Mouse (Mus musculus) G1E (cell line): ENCODE results near the gene Ccr6. TPM values are rescaled to one million over a fixed set of nuclear protein-coding genes. Genes with fewer than 3 reads are reported as not detected.

Experiments used
- ATAC-seq: 2 replicates; pipeline ENCODE4 v1.8.0; 2016; ENCODE audit warnings: mild to moderate bottlenecking; ENCODE audit not compliant: insufficient number of reproducible peaks, poor library complexity, low FRiP score, severe bottlenecking; ENCODE audit errors: extremely low read depth
- DNase-seq: peaks from one replicate; pipeline ENCODE4 v3.0.0; 2012; ENCODE audit warnings: low spot score
- H3K27me3 ChIP-seq: 2 replicates; pipeline ENCODE4 v1.6.1; 2012; ENCODE audit warnings: mild to moderate bottlenecking, low read length, inconsistent platforms; ENCODE audit not compliant: insufficient read depth
- H3K36me3 ChIP-seq: replicated peaks from 2 replicates; pipeline ENCODE3; 2012; ENCODE audit warnings: mild to moderate bottlenecking, inconsistent platforms
- H3K4me1 ChIP-seq: 2 replicates; pipeline ENCODE4 v1.6.1; 2012; ENCODE audit warnings: low read depth, low read length, inconsistent platforms, mixed read lengths; ENCODE audit not compliant: insufficient read depth
- H3K4me3 ChIP-seq: 2 replicates; pipeline ENCODE4 v1.5.1; 2012; ENCODE audit warnings: low read depth, mild to moderate bottlenecking, inconsistent platforms, low read length, moderate library complexity, mixed read lengths
- H3K9me3 ChIP-seq: replicated peaks from 2 replicates; pipeline ENCODE4 v1.6.1; 2012; ENCODE audit warnings: inconsistent platforms
- CTCF ChIP-seq: IDR thresholded peaks from 2 replicates; pipeline ENCODE4 v1.5.1; 2012; ENCODE audit warnings: low read depth, low read length, inconsistent platforms, mixed read lengths
- GATA1 ChIP-seq: IDR thresholded peaks from 2 replicates; pipeline ENCODE4 v1.6.1; 2012; ENCODE audit warnings: borderline replicate concordance, low read length, inconsistent platforms, mixed read lengths
- GATA2 ChIP-seq: IDR thresholded peaks from 2 replicates; pipeline ENCODE4 v1.6.1; 2012; ENCODE audit warnings: low read depth, low read length, inconsistent platforms, borderline replicate concordance
- POLR2AphosphoS5 ChIP-seq: IDR thresholded peaks from 2 replicates; pipeline ENCODE4 v1.6.1; 2012; ENCODE audit warnings: low read depth, low read length, inconsistent platforms; ENCODE audit not compliant: insufficient replicate concordance
- TAL1 ChIP-seq: conservative IDR thresholded peaks from 2 replicates; pipeline ENCODE4 v1.6.1; 2012; ENCODE audit warnings: low read depth, low read length, inconsistent platforms, mixed read lengths
- polyA plus RNA-seq: library from polyadenylated mRNA; stranded (reverse); fragments of >175 nt; gene quantifications from 2 replicates; pipeline ENCODE4 v1.2.3, GENCODE M21; 2012
- total RNA-seq, 2 experiments: library from RNA; stranded (forward) in 1 of 2; stranded (reverse) in 1 of 2; fragments of 200-1000 nt in 1 of 2; fragments of >200 nt in 1 of 2; fragmentation: Nextera tagmentation in 1 of 2; gene quantifications; 2 replicates each; pipeline ENCODE4 v1.2.3; 2014 to 2017

Ccr6 gene
- total and polyA plus RNA-seq, 3 experiments, result not detected

- H3K27me3 ChIP-seq, result peaks cover 7% of the 10 kb centered on the region
- TF ChIP-seq GATA2 (no peak), TAL1 (no peak), CTCF (no peak), GATA1 (no peak), POLR2AphosphoS5 (no peak)
- ATAC-seq, result no peak
- no peak overlapping the region for H3K4me3 ChIP-seq
- no peaks in the 10 kb centered on the region for H3K4me1 ChIP-seq
- no peaks in the 10 kb centered on the region for H3K9me3 ChIP-seq
- no peaks in the 10 kb centered on the region for H3K36me3 ChIP-seq
- DNase-seq, result no peak
Observed at GRCm38 (mm10) chr17:8240517-8240916, 4.7 kb downstream of the Ccr6 start.

- TF ChIP-seq POLR2AphosphoS5, result no peak
- no peak for TF ChIP-seq GATA2
- TF ChIP-seq CTCF, result no peak
- no peaks in the 10 kb centered on the region for H3K4me1 ChIP-seq
- no peaks in the 10 kb centered on the region for H3K36me3 ChIP-seq
- no peak overlapping the region for H3K4me3 ChIP-seq
- H3K27me3 ChIP-seq, result peaks cover 5% of the 10 kb centered on the region
- no peaks in the 10 kb centered on the region for H3K9me3 ChIP-seq
- no peak for DNase-seq
- no peak for ATAC-seq
Observed at GRCm38 (mm10) chr17:8241645-8242044, 5.8 kb downstream of the Ccr6 start.

- no peak for DNase-seq
- Histone ChIP-seq H3K36me3 (no peaks in the 10 kb centered on the region), H3K9me3 (no peaks in the 10 kb centered on the region), H3K4me3 (no peak overlapping the region), H3K27me3 (peaks cover 5% of the 10 kb centered on the region), H3K4me1 (no peaks in the 10 kb centered on the region)
- no peak for ATAC-seq
- TF ChIP-seq CTCF (no peak), GATA1 (no peak), TAL1 (no peak), GATA2 (no peak), POLR2AphosphoS5 (no peak)
Observed at GRCm38 (mm10) chr17:8242186-8242585, 6.3 kb downstream of the Ccr6 start.

DNA sequence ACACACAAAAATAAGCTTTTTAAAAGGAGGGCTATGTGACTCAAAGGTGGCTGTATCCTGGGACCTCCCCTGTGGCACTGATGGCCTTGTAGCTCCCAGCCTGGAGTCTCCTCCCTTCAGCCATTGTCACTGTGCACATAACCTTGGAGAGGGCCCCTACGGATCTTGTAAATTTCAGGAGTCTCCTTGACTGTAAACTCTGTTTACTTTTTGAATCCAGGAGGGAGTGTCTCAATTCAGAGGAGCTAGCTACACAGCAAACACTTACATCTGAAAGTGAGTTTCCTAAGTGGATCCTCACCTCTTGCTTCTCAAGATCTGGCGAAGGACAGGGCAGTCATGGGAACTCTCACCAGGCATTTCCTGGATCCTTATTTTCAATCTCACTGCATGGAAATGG lies 8.3 kb downstream of the Ccr6 start:
- Histone ChIP-seq H3K36me3 (no peaks in the 10 kb centered on the region), H3K9me3 (no peaks in the 10 kb centered on the region), H3K27me3 (peaks cover 6% of the 10 kb centered on the region), H3K4me3 (no peak overlapping the region), H3K4me1 (no peaks in the 10 kb centered on the region)
- ATAC-seq (no peak), DNase-seq (no peak)
- TF ChIP-seq GATA2 (no peak), TAL1 (no peak), GATA1 (no peak), POLR2AphosphoS5 (no peak), CTCF (no peak)

GRCm38 (mm10) chr17:8246102-8246754 lies 10.4 kb downstream of the Ccr6 start:
- no peak overlapping the region for H3K4me3 ChIP-seq
- ATAC-seq, result no peak
- no peaks in the 10 kb centered on the region for H3K9me3 ChIP-seq
- no peak for DNase-seq
- H3K27me3 ChIP-seq, result peaks cover 8% of the 10 kb centered on the region
- TF ChIP-seq POLR2AphosphoS5 (no peak), TAL1 (no peak), GATA2 (no peak), CTCF (no peak), GATA1 (no peak)
- H3K36me3 ChIP-seq, result no peaks in the 10 kb centered on the region
- H3K4me1 ChIP-seq, result no peaks in the 10 kb centered on the region

DNA sequence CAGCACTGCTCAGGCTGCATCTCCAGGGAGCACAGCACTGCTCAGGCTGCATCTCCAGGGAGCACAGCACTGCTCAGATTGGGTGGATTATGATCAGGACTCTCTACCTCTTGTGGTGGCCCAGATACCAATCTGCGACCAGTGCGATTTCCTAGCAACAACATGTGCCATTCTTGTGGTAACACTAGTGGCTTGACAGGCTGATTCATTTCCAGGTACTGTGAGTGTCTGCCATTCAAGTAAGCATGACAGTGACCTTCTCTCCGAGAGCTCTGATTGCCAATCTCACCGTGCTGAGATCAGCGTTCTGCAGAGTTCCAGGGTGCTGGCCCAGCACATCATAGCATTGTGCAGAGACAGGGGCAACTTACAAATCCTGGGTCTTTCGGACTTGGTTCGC lies 15.9 kb downstream of the Ccr6 start:
- ATAC-seq, result no peak
- no peak for TF ChIP-seq TAL1
- no peak for TF ChIP-seq POLR2AphosphoS5
- TF ChIP-seq GATA1, result no peak
- TF ChIP-seq GATA2, result no peak
- no peak for TF ChIP-seq CTCF
- H3K36me3 ChIP-seq, result no peaks in the 10 kb centered on the region
- no peaks in the 10 kb centered on the region for H3K4me1 ChIP-seq
- no peaks in the 10 kb centered on the region for H3K9me3 ChIP-seq
- no peak overlapping the region for H3K4me3 ChIP-seq
- peaks cover 17% of the 10 kb centered on the region for H3K27me3 ChIP-seq
- no peak for DNase-seq
